Mouse (Mus musculus): ENCODE results near the gene Plbd2.

The Plbd2 gene

DNA sequence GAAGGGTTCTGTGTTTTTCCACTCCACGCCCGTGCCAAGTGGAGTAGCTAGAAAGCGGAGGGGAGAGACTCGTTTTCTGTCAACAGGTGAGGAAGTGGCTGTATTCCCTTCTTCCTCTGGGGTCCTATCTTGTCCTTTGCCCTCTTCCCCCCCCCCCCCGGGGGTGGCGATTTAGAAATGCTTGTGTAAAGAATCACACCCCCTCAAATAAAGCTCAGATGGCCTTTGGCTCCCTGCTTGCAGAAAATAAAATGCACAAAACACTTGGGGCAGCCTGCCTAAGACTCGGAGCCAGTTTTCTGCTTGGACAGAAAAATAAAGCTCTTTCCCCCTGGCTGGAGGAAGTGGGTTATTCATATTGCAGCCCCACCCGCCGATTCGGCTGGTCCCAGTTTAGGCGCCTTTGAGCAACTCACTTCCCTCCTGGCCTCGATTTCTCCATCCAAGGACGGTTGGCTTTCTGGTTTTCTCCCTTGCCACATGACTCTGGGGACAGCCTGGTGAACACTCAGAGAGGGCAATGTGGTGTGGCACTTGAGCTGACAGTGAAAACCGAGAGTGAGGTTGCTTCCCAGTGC, 8.3 kb upstream of the Plbd2 start:
- DNase-seq (ENCODE audit: low read depth, low spot score) = no peak

DNA sequence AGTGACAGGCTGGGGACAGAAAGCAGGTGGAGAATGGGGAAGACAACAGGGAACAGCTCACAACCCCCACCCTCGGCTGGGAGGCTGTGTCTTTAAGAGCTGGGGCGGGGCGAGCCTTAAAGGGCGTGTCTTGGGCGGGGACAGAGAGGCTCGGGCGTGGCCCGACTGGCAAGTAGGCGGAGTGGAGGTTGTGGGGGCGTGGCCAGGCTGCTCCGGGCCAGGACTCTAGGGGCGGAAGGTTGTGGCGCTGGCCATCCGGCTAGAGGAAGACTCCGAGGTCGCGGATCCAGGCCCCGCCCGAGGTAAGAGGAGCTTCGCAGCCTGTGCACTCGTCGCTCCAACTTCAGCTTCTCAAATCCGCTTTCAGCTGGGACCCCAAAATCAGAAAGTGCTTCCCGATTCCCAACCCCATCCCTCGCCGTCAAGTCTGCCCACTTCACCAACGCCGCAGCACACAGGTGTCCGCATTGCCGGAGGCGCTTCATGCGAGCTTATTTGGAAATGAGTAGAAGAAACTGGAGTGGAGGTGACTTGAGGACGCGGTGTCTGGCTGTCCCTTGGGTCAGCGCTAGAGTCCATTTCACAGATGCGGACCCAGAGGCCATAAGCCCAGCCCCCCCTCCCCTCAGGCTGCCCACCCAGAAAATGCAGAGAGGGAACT, 7.7 kb upstream of the Plbd2 start, which contains the start of gene Slc8b1:
Gene Slc8b1 (plus strand): TSS at position 187 of the 661 bp plus-strand sequence.
- DNase-seq (ENCODE audit: low read depth, low spot score) = peak; percentile 95

DNA sequence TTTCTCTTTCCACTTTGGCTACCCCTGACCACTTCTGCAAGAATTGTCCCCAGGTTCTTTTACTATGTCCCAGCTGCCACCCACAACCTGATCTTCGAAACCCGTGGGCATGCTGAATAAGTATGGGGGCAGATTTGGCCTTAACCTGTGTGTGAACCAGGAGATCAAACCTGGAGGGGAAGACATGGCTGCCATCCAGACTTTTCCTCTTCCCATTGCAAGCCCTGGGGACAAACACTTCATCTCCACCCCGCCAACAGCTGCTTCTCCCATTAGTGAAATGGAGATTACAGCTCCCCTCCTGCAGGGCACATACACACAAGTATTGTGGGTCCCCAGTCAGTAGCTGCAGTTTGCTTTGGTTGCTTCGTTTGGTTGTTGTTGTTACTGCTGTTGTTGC, 3.9 kb upstream of the Plbd2 start:
- DNase-seq (ENCODE audit: low read depth, low spot score) = no peak

DNA sequence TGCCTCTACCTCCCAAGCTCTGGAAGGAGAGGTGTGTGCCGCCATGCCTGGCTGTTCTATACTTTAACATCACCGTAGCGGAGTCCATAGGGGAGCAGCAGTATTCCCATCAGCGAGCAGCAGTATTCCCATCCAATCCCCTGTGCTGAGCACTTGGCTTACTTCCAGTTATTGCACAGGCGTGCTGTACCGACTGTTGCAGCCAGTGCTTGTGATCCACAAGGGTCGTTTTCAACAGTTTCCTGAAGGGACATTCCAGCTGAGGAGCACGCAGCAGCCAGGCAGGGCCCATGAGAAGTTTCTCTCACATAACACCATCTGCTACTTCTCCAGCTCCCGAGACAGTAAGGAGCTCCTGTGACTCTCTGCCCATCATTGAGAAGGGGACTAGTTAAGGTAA, 3.1 kb upstream of the Plbd2 start:
- no peak for DNase-seq (ENCODE audit: low read depth, low spot score)

DNA sequence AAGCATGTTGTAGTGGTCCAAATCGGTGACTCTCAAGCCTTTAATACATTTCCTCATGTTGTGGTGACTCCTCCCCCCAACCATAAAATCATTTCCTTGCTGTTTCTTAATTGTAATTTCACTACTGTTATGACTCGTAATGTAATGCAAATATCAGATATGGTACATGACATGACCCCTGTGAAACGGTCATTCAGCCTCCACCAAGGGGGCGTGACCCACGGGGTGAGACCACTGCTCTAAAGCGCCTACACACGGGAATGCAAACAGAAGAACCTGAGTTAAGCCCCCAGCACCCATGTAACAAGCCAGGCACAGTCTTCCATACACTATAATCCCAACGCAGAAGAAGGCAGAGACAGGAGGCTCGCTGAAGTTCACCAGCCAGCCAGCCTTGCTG, 2.4 kb upstream of the Plbd2 start:
- DNase-seq (ENCODE audit: low read depth, low spot score) = no peak

DNA sequence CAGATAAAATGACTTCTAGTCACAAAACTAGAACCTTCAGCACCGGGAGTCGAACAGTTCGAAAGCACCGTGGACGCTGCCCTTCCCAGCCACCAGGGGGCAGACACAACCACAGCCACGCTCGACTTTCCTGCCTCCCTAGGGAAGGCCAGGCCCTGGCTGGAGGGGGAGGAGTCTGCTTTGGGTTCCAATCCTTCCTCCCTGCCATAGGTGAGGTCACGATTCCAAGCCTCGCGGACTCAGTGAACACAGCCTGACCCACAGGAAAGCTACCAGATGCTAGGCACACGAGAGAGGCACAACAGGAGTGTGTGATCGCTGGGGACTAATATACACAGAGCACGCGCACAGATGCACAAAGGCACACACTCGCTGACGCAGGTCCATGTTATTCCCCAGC, 1.9 kb upstream of the Plbd2 start:
- DNase-seq (ENCODE audit: low read depth, low spot score) = peak; percentile 81

DNA sequence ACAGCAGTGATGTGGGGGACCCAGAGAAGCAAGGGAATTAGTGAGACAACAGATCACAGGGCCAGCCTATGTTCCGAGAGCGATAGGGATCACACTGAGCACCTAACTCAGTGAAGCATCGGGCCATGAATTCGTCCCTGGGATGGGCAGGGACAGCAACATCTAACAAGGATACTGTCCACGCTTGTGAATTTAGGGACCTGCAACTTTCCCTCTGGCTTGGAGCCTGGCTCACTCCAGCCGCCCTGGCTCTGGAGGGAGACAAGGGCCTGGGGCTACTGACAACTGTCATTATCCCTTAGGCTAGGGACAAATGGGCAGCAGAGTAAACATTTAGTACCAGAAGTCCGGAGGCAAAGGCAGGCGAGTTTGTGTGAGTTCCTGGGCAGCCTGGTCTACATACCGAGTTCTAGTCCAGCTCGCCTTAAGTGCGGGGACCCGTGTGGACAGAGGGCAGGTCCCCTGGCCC, 716 bp downstream of the Plbd2 start:
- DNase-seq (ENCODE audit: low read depth, low spot score) = no peak

DNA sequence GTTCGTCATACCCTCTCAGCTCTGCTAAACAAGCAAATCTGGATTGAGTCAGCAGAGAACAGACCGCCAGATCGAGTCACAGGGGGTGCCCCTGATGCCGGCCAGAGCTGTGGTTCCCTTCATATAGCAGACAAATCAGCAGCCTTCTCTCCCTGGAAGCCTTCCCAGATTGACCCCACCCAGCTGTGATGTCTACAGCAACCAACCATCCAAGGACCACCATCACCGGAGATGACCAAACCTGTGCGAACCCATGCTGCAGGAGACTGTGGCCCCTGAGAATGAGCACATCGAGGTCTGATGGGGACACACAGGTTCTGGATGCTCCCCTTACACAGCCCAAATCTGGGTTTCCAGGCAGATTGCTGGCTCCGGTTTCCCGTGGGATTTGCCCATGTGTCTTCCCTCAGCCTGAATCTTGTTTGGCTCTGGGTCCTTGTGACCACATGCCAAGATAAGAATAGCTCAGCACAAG, 1.2 kb downstream of the Plbd2 start:
- no peak for DNase-seq (ENCODE audit: low read depth, low spot score)

DNA sequence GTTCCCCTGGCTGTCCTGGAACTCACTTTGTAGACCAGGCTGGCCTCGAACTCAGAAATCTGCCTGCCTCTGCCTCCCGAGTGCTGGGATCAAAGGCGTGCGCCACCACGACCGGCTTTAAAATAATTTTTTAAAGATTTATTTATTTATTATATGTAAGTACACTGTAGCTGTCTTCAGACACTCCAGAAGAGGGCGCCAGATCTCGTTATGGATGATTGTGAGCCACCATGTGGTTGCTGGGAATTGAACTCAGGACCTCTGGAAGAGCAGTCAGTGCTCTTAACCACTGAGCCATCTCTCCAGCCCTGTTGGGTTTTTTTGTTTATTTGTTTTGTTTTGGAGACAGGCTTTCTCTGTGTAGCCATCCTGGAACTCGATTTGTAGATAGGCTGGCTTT, 2.8 kb downstream of the Plbd2 start:
- DNase-seq (ENCODE audit: low read depth, low spot score) = peak; percentile 27

DNA sequence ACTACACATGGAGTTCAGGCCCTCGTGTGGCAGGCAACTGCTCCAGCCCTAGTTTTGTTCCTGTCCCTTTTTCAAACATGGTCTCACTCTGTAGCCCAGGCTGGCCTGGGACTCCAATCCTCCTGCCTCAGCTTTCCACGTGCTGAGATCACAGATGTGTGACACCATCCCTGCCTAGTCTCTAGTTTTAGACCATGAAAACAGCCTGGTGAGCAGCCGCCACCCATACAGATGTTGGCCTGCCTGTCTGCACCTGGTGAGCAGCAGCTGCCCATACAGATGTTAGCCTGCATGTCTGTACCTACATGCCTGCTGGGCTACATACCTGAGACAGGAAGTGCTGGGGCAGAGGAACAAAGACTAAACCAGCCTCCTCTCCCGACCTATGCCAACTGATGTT, 4.2 kb downstream of the Plbd2 start:
- no peak for DNase-seq (ENCODE audit: low read depth, low spot score)

DNA sequence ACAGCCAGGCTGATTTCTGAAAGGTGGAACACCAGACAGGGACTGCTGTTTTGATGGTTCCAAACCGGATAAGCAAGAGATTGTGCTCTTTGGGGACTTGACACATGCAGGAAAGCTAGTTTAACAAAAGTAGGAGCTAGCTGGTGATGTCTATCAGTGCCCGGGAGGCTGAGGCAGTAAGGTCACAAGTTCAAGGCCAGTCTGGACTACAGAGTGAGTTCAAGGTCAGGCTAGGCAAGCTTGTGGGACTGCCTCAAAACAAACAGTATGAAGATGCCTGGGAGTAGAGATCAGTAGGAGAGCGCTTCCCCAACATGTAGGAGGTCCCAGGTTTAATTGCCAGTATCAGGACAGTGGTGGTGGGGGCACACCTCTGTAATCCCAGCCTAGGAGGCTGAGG, 6.4 kb downstream of the Plbd2 start:
- DNase-seq (ENCODE audit: low read depth, low spot score) = no peak

DNA sequence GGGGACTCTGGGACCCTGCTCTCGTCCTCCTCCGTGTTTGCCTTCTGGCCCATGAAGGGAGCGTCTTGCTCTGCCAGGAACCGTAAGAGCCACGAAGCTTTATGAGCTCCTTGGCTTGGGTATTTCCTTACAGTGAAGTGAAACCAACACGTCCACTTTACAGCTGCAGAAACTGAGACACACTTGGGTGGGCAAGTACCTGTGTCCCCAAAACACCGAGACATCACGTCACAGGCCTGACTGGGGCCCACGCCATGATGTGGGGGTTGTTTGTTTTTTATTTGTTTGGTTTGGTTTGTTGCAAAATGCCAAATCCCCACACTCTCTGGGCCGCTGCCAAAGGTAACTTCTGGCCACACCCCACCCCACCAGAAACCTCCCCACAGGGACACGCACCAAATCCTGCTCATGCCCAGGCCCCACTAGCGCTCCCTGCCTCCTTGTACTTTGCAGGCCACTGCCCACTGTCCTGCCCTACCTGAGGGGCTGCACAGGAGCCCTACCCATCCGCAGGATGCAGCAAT, 7.7 kb downstream of the Plbd2 start:
- no peak for DNase-seq (ENCODE audit: low read depth, low spot score)

DNA sequence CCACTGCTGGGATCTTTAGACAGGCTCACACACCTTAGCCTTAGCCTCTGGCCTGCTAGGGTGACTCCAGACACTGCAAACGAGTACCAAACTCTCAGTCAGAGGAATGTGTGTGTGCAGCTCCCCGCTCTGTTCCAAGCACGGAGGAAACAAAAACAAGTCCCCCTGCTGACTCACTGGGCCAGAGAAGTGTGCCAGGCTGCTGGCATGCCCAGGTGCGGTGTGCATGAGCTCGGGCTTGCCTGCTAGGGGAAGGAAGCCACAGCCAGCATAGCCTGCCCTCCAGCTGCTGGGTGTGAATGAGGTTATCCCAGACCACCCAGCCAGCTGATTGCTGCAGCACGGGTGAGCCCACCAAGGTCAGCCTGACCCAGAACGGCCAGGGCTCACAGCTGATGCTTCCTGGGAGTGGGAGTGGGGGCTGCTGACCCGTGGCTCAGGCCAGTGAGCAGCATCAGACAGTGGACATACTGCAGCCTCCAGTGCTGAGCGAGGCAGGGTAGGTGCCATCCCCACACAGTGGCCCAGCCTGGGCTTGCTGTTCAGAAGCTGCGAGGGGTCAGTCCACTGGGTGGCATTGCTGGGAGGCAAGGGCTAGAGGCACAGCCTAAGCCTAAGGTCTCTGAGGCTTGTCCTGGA, 8.2 kb downstream of the Plbd2 start:
- DNase-seq (ENCODE audit: low read depth, low spot score) = no peak

DNA sequence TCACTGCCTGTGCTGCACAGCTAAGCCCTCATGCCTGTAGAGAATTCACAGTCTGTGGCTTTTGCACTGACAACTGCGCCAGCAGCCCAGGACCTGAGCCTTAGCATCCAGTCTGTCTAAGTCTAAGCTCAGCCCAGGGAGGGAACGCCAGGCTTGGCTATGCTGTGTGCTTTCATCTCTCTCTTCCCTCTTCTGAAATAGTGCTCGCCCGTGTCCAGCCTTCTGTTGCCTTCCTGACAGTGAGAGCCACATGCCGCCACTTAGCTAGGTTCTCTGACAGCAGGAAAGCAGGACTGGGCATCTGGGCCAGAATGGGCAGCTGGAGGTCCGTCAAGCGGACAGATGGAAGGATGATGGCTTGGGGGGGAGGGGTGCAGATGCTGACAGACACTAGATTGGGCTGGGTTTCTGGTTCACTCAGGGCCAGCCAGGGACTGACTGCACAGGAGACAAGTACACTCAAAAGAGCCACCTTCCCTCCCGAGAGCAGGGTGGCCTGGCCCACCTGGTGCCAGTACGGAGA, 9.5 kb downstream of the Plbd2 start:
- no peak for DNase-seq (ENCODE audit: low read depth, low spot score)

DNA sequence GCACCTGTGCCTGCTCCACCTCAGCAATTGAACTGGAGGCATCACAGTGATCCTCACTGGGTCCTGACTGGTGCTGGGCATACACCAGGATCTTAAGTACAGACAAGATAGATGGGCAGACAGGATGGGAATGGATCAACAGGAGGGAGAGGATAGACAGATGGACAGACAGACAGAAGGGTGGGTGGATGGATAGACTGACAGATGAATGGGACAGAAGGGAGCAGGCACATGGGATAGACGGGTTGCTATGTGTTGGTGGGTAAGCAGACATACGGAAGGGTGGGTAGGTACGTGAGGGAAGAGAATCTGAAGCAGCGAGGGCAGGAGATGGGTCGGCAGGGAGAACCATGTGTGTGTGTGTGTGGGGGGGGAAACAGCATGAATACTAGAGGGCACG, 10.0 kb downstream of the Plbd2 start:
- DNase-seq (ENCODE audit: low read depth, low spot score) = no peak

DNA sequence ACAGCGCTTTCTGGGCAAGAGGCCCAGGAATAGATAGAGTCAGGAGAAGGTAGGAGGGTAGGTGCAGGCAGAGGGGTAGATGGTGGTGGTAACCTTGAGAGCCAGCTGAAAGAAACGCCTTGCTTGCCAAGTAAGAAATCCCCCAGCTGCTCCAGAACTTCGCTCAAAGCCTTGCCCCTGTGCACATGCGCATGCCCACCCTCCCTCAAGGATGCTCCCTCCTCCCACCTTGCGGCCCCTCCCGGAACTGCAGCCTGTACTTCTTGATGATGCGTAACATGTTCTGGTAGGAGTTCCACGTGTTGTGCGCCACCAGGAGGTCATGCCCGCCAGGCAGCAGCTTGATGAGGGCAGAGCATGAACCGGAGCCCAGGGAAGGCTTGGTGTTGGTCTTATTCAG, 11.0 kb downstream of the Plbd2 start:
- no peak for DNase-seq (ENCODE audit: low read depth, low spot score)

DNA sequence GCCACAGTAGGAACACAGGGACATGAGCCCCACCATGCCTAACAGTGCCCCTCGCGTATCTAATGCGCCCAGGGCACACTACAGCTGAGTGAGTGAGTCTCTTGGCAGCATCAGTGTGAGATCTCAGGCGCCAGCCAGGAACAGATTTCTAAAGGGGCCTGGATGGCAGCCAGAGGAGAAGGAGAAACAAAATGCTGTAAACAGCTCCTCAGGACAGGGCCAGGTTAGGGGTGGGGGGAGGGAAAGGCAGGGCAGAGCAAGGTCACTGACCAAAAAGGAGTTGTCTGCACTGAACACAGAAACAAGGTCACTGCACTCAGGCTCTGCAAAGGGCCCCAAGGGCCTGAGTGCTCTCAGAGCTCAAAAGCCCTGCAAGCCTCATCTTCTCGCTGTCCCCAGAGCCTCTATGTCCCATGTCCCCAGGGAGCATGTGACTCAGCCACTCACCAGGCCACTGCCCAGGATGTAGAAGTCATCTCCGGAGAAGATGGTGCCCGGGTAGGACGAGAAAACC, 12.7 kb downstream of the Plbd2 start:
- no peak for DNase-seq (ENCODE audit: low read depth, low spot score)

DNA sequence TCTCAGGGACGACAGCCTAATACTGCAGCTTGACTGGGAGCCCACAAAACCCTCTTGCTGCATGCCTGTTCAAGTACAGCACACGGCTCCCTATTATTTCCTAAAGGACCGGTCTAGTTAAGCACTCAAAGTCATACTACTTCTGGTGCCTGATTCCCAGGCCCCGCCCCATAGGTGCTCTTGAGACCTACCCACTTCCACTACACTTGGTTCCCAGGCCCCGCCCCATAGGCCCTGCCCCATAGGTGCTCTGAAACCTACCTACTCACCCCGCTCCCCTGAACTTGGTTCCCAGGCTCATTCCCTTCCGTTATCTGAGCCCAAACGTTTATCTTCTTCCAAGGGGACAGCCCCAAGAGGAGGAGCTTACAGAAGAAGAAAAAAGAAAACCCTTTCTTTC, 15.6 kb downstream of the Plbd2 start:
- DNase-seq (ENCODE audit: low read depth, low spot score) = no peak

DNA sequence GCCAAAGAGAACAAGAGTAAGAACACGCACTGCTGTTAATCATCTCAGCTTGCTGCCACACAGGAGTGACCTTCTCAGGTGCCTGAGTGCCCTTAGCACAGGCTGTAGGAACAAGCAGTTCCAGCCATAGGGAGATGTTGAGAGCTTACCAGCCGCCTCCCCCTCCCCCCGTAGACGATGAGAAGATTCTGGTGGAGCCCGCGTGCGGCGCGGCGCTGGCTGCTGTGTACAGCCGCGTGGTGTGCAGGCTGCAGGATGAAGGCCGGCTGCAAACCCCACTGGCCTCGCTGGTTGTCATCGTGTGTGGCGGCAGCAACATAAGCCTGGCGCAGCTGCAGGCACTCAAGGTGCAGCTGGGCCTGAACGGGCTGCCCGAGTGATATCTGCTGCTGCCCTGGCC, 20.0 kb downstream of the Plbd2 start:
- DNase-seq (ENCODE audit: low read depth, low spot score) = no peak

DNA sequence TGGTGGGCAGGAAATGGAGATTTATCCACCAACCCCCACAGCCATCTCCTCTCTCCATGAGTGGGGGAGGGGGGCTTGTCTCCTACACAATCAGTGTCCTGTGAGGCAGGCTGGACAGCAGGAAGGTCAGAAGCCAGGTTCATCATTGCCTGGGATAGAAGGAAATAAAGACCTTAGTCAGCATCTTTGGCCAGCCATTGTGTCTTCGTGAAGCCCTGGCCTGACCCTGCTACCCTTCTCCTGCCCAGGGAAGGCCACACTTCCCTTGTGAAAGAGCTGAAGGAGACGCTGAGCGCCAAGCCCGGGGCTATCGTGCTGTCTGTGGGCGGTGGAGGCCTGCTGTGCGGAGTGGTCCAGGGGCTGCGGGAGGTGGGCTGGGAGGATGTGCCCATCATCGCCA, 22.2 kb downstream of the Plbd2 start:
- no peak for DNase-seq (ENCODE audit: low read depth, low spot score)

DNA sequence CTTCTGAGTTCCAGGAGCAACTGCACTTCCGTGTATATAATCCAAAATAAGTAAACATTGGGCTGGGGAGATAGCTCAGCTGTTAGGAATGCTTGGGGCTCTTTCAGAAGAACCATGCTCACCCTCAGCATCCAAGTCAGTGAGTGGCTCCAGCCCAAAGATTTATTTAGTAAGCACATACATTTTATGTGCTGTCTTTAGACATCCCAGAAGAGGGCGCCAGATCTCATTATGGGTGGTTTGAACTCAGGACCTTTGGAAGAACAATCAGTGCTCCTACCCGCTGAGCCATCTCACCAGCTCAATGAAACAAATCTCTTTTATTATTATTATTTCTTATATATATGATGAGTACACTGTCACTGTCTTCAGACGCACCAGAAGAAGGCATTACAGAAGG, 23.9 kb downstream of the Plbd2 start:
- peak; percentile 54 for DNase-seq (ENCODE audit: low read depth, low spot score)

DNA sequence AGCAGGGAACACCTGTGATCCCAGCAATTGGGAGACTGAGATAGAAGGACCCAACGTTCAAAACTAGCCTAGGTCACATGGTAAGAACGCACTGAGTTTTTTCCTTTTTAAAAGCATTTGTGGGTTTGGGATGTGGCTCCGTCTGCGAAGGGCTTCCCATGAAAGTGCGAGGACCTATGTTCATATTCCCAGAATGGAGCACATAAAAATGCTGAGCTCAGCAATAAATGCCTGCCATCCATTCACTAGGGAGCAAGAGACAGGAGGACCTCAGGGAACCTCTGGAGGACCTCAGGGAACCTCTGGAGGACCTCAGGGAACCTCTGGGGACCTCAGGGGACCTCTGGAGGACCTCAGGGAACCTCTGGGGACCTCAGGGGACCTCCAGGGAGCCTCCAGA, 25.4 kb downstream of the Plbd2 start:
- DNase-seq (ENCODE audit: low read depth, low spot score) = no peak

Measured in CD4-positive, CD25-positive, alpha-beta regulatory T cell, adult 2 months (primary cell).